ENCODE assay signal across 9 mouse cellular contexts in genomic region chr11:80208465-80208859, GRCm38 (mm10). TPM values are rescaled to one million over a fixed set of nuclear protein-coding genes. Genes with fewer than 3 reads are reported as not detected.
A peak's percentile ranks its signal among the peaks of the same experiment; 100 is the strongest.
DNase-seq lines count a peak whose midpoint lies in the region; ATAC-seq lines count a peak whose summit lies in the region.
"Had no signal": no experiment of that assay in that cellular context is flagged by ENCODE, and none has a peak within 500 bp of the region (broad histone marks: within the 10 kb centered on the region; RNA-seq: fewer than 3 reads in every experiment).

No protein-coding gene starts in this region.

- WGBS in lung, embryonic 16.5 days: 31% methylated on average over 7 of the region's 7 CpGs
- WGBS in forebrain, embryonic 14.5 days: 45% methylated on average over 7 of the region's 7 CpGs
- WGBS in limb, embryonic 15.5 days: 35% methylated on average over 7 of the region's 7 CpGs
- 36% methylated on average over 7 of the region's 7 CpGs for WGBS in stomach, embryonic 15.5 days

- no peak overlapping the region for H3K9ac ChIP-seq in lung, embryonic 16.5 days (ENCODE audit: low read length)
- H3K9ac ChIP-seq in forebrain, embryonic 14.5 days (ENCODE audit: low read length): no peak overlapping the region
- H3K9ac ChIP-seq in limb, embryonic 15.5 days: no peak overlapping the region
- H3K9ac ChIP-seq in stomach, embryonic 15.5 days: no peak overlapping the region

- H3K4me2 ChIP-seq in lung, embryonic 16.5 days (ENCODE audit: low read depth, low read length): no peak overlapping the region
- no peak overlapping the region for H3K4me2 ChIP-seq in forebrain, embryonic 14.5 days (ENCODE audit: low read length)
- no peak overlapping the region for H3K4me2 ChIP-seq in limb, embryonic 15.5 days
- H3K4me2 ChIP-seq in stomach, embryonic 15.5 days: no peak overlapping the region

- no peaks in the 10 kb centered on the region for H3K36me3 ChIP-seq in lung, embryonic 16.5 days (ENCODE audit: control insufficient read depth, insufficient read depth, low read length)
- H3K36me3 ChIP-seq in forebrain, embryonic 14.5 days (ENCODE audit: control insufficient read depth, insufficient read depth, low read length): no peaks in the 10 kb centered on the region
- H3K36me3 ChIP-seq in limb, embryonic 15.5 days: no peaks in the 10 kb centered on the region
- H3K36me3 ChIP-seq in stomach, embryonic 15.5 days: no peaks in the 10 kb centered on the region

- no peak for DNase-seq in lung, postnatal 36 days
- DNase-seq in forebrain, embryonic 14.5 days (ENCODE audit: low spot score): no peak
- DNase-seq in right cerebral cortex, postnatal 36 days (ENCODE audit: low spot score in 2 of 2): no peak
- DNase-seq in left cerebral cortex, postnatal 10 days (ENCODE audit: extremely low spot score in 1 of 2, low spot score in 2 of 2): no peak
- no peak for DNase-seq in ovary, postnatal 36 days (ENCODE audit: low spot score)

- H3K4me3 ChIP-seq in lung, embryonic 16.5 days (ENCODE audit: low read length): no peak overlapping the region
- no peak overlapping the region for H3K4me3 ChIP-seq in forebrain, embryonic 14.5 days (ENCODE audit: low read depth, low read length)
- peak overlapping the region; percentile 100 for H3K4me3 ChIP-seq in limb, embryonic 15.5 days
- peak overlapping the region; percentile 100 for H3K4me3 ChIP-seq in stomach, embryonic 15.5 days (replicated peaks)

- 0 out of 2 replicates have a peak, but pooled peaks have one; percentile 1 for ATAC-seq in lung, embryonic 16.5 days (ENCODE audit: low read depth)
- peak; percentile 24 for ATAC-seq in forebrain, embryonic 14.5 days
- ATAC-seq in limb, embryonic 15.5 days (ENCODE audit: insufficient number of reproducible peaks, low FRiP score, low TSS enrichment, low read depth): peak; percentile 15; the same call in 1 of the 2 replicates
- 0 out of 2 replicates have a peak, but pooled peaks have one; percentile 8 for ATAC-seq in stomach, embryonic 15.5 days (ENCODE audit: insufficient read depth, low FRiP score, low read depth)

- intact Hi-C loops in left cerebral cortex, postnatal 10 days (cut with DNase I): no loop called here

- H3K4me1 ChIP-seq in lung, embryonic 16.5 days (replicated peaks; ENCODE audit: control insufficient read depth, insufficient read depth, low read length): peaks cover 7% of the 10 kb centered on the region
- peaks cover 8% of the 10 kb centered on the region for H3K4me1 ChIP-seq in forebrain, embryonic 14.5 days (ENCODE audit: control insufficient read depth, insufficient read depth, low read length)
- H3K4me1 ChIP-seq in limb, embryonic 15.5 days: peaks cover 8% of the 10 kb centered on the region
- H3K4me1 ChIP-seq in stomach, embryonic 15.5 days: 0 out of 2 replicates have a peak, but pooled peaks cover 3% of the 10 kb centered on the region

- H3K9me3 ChIP-seq in lung, embryonic 16.5 days (ENCODE audit: control insufficient read depth, low read length): no peaks in the 10 kb centered on the region
- no peaks in the 10 kb centered on the region for H3K9me3 ChIP-seq in forebrain, embryonic 14.5 days (replicated peaks; ENCODE audit: control insufficient read depth, low read length)
- no peaks in the 10 kb centered on the region for H3K9me3 ChIP-seq in limb, embryonic 15.5 days
- no peaks in the 10 kb centered on the region for H3K9me3 ChIP-seq in stomach, embryonic 15.5 days

- no peak overlapping the region for H3K27ac ChIP-seq in lung, embryonic 16.5 days (ENCODE audit: low read length)
- H3K27ac ChIP-seq in forebrain, embryonic 14.5 days (ENCODE audit: low read depth, low read length): no peak overlapping the region
- no peak overlapping the region for H3K27ac ChIP-seq in limb, embryonic 15.5 days
- H3K27ac ChIP-seq in stomach, embryonic 15.5 days: no peak overlapping the region

- no peaks in the 10 kb centered on the region for H3K27me3 ChIP-seq in lung, embryonic 16.5 days (ENCODE audit: control insufficient read depth, insufficient read depth, low read depth, low read length)
- H3K27me3 ChIP-seq in forebrain, embryonic 14.5 days (replicated peaks; ENCODE audit: control insufficient read depth, insufficient read depth, low read length): no peaks in the 10 kb centered on the region
- H3K27me3 ChIP-seq in limb, embryonic 15.5 days: no peaks in the 10 kb centered on the region
- no peaks in the 10 kb centered on the region for H3K27me3 ChIP-seq in stomach, embryonic 15.5 days (replicated peaks)
- H3K27me3 ChIP-seq: Patski had no signal

RNA-seq across cellular contexts. Expression of gene Rhot1, which starts 0.4 kb away (rescaled TPM):
- 47.3 and 48.5 TPM in 2 replicates for polyA plus RNA-seq in lung, embryonic 16.5 days (2015; fragmentation: Nextera tagmentation; extraction: Ambion mirVana)
- 68.8 and 78.1 TPM in 2 replicates for polyA plus RNA-seq in forebrain, embryonic 14.5 days (2014; fragmentation: Nextera tagmentation; extraction: Ambion mirVana)
- 51.3 and 54.1 TPM in 2 replicates for polyA plus RNA-seq in limb, embryonic 15.5 days (2015; fragmentation: Nextera tagmentation; extraction: Ambion mirVana)
- polyA plus RNA-seq in stomach, embryonic 15.5 days (2015; fragmentation: Nextera tagmentation; extraction: Ambion mirVana): 47.7 and 49.0 TPM in 2 replicates
- 10 to 100 TPM; 67.5 to 69.6 TPM for total RNA-seq in left cerebral cortex, postnatal 10 days (2021)

RNA-seq across cellular contexts. Expression of gene Rnf135, which starts 24.8 kb away (rescaled TPM):
- 10.1 and 11.2 TPM in 2 replicates for polyA plus RNA-seq in lung, embryonic 16.5 days (2015; fragmentation: Nextera tagmentation; extraction: Ambion mirVana)
- 2.4 and 2.6 TPM in 2 replicates for polyA plus RNA-seq in forebrain, embryonic 14.5 days (2014; fragmentation: Nextera tagmentation; extraction: Ambion mirVana)
- polyA plus RNA-seq in limb, embryonic 15.5 days (2015; fragmentation: Nextera tagmentation; extraction: Ambion mirVana): 9.2 and 10.1 TPM in 2 replicates
- polyA plus RNA-seq in stomach, embryonic 15.5 days (2015; fragmentation: Nextera tagmentation; extraction: Ambion mirVana): 10.3 and 12.5 TPM in 2 replicates
- 1 to 10 TPM; 3.5 to 4.1 TPM for total RNA-seq in left cerebral cortex, postnatal 10 days (2021)

RNA-seq across cellular contexts. Expression of gene Adap2, which starts 54.6 kb away (rescaled TPM):
- 3.7 and 4.0 TPM in 2 replicates for polyA plus RNA-seq in lung, embryonic 16.5 days (2015; fragmentation: Nextera tagmentation; extraction: Ambion mirVana)
- polyA plus RNA-seq in forebrain, embryonic 14.5 days (2014; fragmentation: Nextera tagmentation; extraction: Ambion mirVana): 2.0 TPM in 2 replicates
- 1.9 and 2.5 TPM in 2 replicates for polyA plus RNA-seq in limb, embryonic 15.5 days (2015; fragmentation: Nextera tagmentation; extraction: Ambion mirVana)
- 4.2 and 4.7 TPM in 2 replicates for polyA plus RNA-seq in stomach, embryonic 15.5 days (2015; fragmentation: Nextera tagmentation; extraction: Ambion mirVana)
- 1 to 10 TPM; 8.3 to 8.5 TPM for total RNA-seq in left cerebral cortex, postnatal 10 days (2021)

Comparison
In these comparisons a context has a peak if more than half of its experiments do, and no peak if none do; other contexts are left out.
1. H3K4me3 ChIP-seq: peak in limb, embryonic 15.5 days (single experiment) and stomach, embryonic 15.5 days (single experiment); none in lung, embryonic 16.5 days (single experiment) and forebrain, embryonic 14.5 days (single experiment).
2. Peak in every context shown above with its lines, with median percentiles within 50 percentile points of each other: ATAC-seq.